Mouse (Mus musculus) testis, adult 2 months (tissue): ENCODE measurements at regions not wholly inside any gene's neighbourhood (a gene's known extent, or its start where the extent isn't known, plus 50 kb on each side); places are given as distances from the start of the nearest gene placed in this dataset.

ENCODE experiments used
- H3K27ac ChIP-seq: fragments of 200-500 bp; 2 replicates; pipeline ENCODE4 v1.5.1; 2012; ENCODE audit warnings: low read depth, low read length; ENCODE audit not compliant: control insufficient read depth, insufficient read depth
- H3K27me3 ChIP-seq: fragments of 200-500 bp; 2 replicates; pipeline ENCODE4 v1.6.1; 2012; ENCODE audit warnings: mild to moderate bottlenecking, low read length, moderate library complexity; ENCODE audit not compliant: control insufficient read depth, insufficient read depth
- H3K36me3 ChIP-seq: fragments of 200-500 bp; 2 replicates; pipeline ENCODE4 v1.6.1; 2012; ENCODE audit warnings: mild to moderate bottlenecking, low read length; ENCODE audit not compliant: control insufficient read depth, insufficient read depth
- H3K4me1 ChIP-seq: fragments of 200-500 bp; 2 replicates; pipeline ENCODE4 v1.6.1; 2012; ENCODE audit warnings: low read length; ENCODE audit not compliant: control insufficient read depth, insufficient read depth
- H3K4me3 ChIP-seq: fragments of 200-500 bp; 2 replicates; pipeline ENCODE4 v1.5.1; 2012; ENCODE audit warnings: low read depth, mild to moderate bottlenecking, low read length, moderate library complexity, mixed read lengths; ENCODE audit not compliant: control insufficient read depth
- CTCF ChIP-seq: fragments of 200-500 bp; IDR thresholded peaks from 2 replicates; pipeline ENCODE4 v1.5.1; 2012; ENCODE audit warnings: low read depth, mild to moderate bottlenecking, inconsistent platforms, low read length, moderate library complexity; ENCODE audit not compliant: control insufficient read depth, insufficient read depth, insufficient replicate concordance
- POLR2A ChIP-seq: fragments of 200-500 bp; IDR thresholded peaks from 2 replicates; pipeline ENCODE4 v1.6.1; 2012; ENCODE audit warnings: low read depth, mild to moderate bottlenecking, inconsistent platforms, low read length, moderate library complexity; ENCODE audit not compliant: control insufficient read depth

DNA sequence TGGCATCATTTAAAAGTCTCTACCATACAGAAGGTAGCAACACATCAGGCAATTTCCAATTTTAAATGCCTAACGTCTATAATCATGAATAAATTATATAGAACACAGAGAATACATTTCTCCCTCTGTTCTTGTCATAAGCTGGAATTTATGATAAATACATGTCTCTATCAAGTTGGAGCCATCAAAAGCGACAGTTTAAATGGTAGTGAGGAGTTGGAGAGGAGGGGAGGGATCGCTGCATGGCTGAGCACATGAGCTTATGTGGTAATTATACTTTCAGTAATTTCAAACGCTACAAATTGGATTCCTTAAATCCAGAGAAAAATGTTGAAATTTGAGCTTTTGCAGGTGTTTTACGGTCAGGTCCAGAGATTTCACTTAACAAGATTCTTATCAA is 267.2 kb downstream of the Nup35 start:
- no peak overlapping the region for H3K4me3 ChIP-seq
- no peak for TF ChIP-seq POLR2A
- H3K27me3 ChIP-seq = no peaks in the 10 kb centered on the region
- no peaks in the 10 kb centered on the region for H3K4me1 ChIP-seq
- no peaks in the 10 kb centered on the region for H3K36me3 ChIP-seq
- no peak overlapping the region for H3K27ac ChIP-seq

GRCm38 (mm10) chr2:80902050-80902449 is 285.0 kb downstream of the Nup35 start:
- no peaks in the 10 kb centered on the region for H3K4me1 ChIP-seq
- no peak for TF ChIP-seq POLR2A
- TF ChIP-seq CTCF = no peak
- no peak overlapping the region for H3K4me3 ChIP-seq
- no peak overlapping the region for H3K27ac ChIP-seq
- H3K27me3 ChIP-seq = no peaks in the 10 kb centered on the region
- H3K36me3 ChIP-seq = no peaks in the 10 kb centered on the region

DNA sequence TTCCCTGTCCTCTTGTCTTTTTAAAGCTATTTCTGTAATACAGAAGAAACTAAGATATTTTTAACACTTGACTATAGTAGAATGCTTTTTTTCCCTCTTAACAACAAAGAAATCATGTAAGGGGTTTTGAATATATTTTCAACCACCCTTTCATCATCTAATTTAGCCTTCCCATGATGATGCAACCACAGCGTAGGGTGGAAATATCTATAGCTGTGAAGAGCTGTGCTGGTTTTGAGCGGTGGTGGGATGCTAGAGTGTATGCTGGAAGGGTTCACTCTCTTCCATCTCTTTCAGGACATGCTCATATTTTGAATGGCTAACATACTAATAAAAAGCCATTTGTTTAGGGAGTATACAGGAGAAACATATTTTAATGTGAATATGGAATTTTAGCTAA is 296.4 kb downstream of the Nup35 start:
- no peaks in the 10 kb centered on the region for H3K27me3 ChIP-seq
- H3K36me3 ChIP-seq = no peaks in the 10 kb centered on the region
- no peak overlapping the region for H3K4me3 ChIP-seq
- H3K27ac ChIP-seq = no peak overlapping the region
- no peaks in the 10 kb centered on the region for H3K4me1 ChIP-seq
- TF ChIP-seq CTCF = no peak
- TF ChIP-seq POLR2A = no peak

- Histone ChIP-seq H3K4me3 (no peak overlapping the region), H3K27me3 (no peaks in the 10 kb centered on the region), H3K27ac (no peak overlapping the region), H3K4me1 (no peaks in the 10 kb centered on the region), H3K36me3 (no peaks in the 10 kb centered on the region)
- TF ChIP-seq POLR2A = no peak
- no peak for TF ChIP-seq CTCF
Measured at GRCm38 (mm10) chr2:80945521-80945920, 328.5 kb downstream of the Nup35 start.

DNA sequence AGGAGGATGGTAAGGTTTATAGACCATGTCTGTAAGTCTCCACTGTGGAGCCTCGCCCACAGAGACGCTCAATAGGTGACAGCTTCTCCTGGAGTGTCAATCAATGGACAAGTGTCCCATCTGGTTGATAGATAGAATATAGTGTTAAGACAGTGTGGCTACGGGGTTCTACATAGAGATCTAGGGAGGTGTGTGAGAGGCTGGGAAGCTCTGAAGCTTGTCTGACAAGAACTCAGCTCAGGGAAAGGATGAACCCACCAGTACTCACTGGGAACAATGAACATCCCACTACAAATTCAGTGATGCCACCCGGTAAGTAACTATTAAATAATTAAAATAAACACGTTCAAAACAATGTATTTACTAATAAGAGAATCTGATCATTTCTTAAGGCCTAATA is 349.7 kb downstream of the Nup35 start:
- TF ChIP-seq CTCF = no peak
- no peak for TF ChIP-seq POLR2A
- H3K27ac ChIP-seq = no peak overlapping the region
- no peaks in the 10 kb centered on the region for H3K4me1 ChIP-seq
- no peaks in the 10 kb centered on the region for H3K27me3 ChIP-seq
- H3K4me3 ChIP-seq = no peak overlapping the region
- no peaks in the 10 kb centered on the region for H3K36me3 ChIP-seq

DNA sequence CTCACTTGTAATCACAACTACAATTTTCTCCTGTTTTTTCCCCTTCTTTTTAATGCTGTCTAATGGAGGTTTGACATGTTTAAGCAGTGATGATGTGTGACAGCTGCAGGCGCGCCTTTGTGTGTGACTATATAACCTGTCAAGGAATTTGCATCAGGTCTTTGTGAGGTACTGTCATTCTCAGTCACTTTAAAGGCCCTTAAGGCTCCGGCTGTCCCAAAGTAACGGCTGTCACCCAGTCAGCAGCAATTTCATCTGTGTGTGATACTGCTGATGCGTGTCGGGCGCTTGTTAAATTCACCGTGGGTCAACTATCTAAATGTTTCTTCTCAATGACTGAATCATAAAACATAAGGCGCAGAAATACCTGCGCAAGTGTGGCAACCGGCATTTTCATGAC is 350.2 kb downstream of the Nup35 start:
- H3K4me3 ChIP-seq = no peak overlapping the region
- no peaks in the 10 kb centered on the region for H3K4me1 ChIP-seq
- no peak for TF ChIP-seq POLR2A
- no peak for TF ChIP-seq CTCF
- no peak overlapping the region for H3K27ac ChIP-seq
- H3K36me3 ChIP-seq = no peaks in the 10 kb centered on the region
- H3K27me3 ChIP-seq = no peaks in the 10 kb centered on the region

GRCm38 (mm10) chr2:80969354-80969753 is 352.3 kb downstream of the Nup35 start:
- Histone ChIP-seq H3K36me3 (no peaks in the 10 kb centered on the region), H3K4me1 (no peaks in the 10 kb centered on the region), H3K4me3 (no peak overlapping the region), H3K27ac (no peak overlapping the region), H3K27me3 (no peaks in the 10 kb centered on the region)
- TF ChIP-seq CTCF = no peak
- no peak for TF ChIP-seq POLR2A

DNA sequence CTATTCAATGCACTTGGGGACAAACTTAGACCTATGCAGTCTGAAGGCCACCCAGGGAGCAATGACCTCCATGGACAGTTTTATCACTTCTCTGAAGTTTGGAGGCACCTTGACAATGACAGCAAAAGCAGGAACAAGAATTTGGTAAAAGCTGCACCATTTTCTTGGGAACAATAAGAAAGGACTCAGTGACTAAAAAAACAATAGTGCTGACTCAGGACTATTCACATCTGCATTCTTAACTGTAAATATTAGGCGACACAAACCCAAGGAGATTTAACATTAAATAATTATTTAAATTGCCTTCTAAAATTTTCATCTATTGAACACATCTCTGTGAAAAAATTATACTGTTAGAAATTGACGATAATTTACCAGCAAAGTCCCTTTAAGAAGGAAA is 356.2 kb downstream of the Nup35 start:
- H3K36me3 ChIP-seq = no peaks in the 10 kb centered on the region
- TF ChIP-seq POLR2A = no peak
- no peak for TF ChIP-seq CTCF
- no peaks in the 10 kb centered on the region for H3K27me3 ChIP-seq
- no peaks in the 10 kb centered on the region for H3K4me1 ChIP-seq
- no peak overlapping the region for H3K27ac ChIP-seq
- no peak overlapping the region for H3K4me3 ChIP-seq
